Mouse (Mus musculus) thymus, adult 18-20 months (tissue): ENCODE measurements at regions not wholly inside any gene's neighbourhood (a gene's known extent, or its start where the extent isn't known, plus 50 kb on each side); places are given as distances from the start of the nearest gene placed in this dataset.
A peak's percentile ranks its signal among the peaks of the same experiment; 100 is the strongest.

ENCODE experiments used
- DNase-seq, 2 experiments: peaks; one replicate each; pipeline ENCODE4 v3.0.0; 2022; ENCODE audit warnings: mixed read lengths in 2 of 2

GRCm38 (mm10) chr3:151182132-151182531, 255.6 kb upstream of the Adgrl4 start:
- no peak for DNase-seq

DNA sequence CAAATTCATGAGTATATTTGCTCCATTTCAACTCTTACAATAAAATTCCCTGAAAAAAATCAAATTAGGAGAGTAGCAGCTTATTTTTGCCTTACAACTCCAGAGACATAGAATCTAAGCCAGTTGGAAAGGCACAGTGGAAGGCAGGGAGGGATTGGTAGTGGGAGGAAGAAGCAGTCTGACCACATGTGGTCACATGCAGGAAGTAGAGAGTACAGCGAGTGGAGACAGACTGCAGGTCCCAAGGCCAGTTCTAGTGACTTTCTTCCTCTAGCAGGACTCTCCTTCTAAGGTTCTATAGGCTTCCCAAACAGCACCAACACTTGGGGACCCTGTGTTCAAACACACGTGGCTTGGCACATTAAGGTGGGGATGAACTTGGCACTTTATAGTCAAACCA, 245.6 kb upstream of the Adgrl4 start:
- no peak for DNase-seq

GRCm38 (mm10) chr3:151210978-151211377, 226.7 kb upstream of the Adgrl4 start:
- no peak for DNase-seq

DNA sequence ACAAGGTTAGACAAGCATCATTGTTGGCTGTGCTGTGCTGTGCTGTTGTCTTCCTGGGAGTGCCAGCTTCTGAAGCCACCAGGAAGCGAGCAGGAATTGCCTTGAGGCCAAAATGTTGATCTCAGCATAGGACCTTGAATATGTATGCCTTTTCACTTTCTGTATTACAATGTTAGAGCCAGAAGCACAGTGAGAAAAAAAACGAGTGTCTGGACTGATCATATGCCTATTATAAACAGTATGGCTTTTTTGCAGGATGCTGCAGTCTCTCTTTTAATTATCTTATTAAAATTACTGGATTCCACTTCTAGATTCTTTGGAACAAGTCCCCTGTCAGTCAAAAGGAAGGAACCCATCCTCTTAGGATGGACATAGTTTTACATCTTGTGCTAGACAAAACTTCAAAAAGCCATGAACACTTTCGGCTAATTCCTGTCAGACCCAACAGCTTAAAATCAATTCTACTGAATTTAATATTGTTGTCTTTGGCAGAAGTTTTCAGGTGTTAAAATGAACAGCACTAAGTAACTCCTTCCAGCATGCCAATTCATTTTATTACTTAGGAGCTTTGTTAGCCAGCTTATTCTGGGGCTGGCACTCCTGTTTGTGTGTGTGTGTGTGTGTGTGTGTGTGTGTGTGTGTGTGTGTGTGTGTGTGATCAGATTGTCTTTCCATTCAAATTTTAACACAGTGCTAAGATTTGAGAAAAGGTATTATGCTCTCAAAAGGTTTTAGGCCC, 220.8 kb upstream of the Adgrl4 start:
- no peak for DNase-seq

DNA sequence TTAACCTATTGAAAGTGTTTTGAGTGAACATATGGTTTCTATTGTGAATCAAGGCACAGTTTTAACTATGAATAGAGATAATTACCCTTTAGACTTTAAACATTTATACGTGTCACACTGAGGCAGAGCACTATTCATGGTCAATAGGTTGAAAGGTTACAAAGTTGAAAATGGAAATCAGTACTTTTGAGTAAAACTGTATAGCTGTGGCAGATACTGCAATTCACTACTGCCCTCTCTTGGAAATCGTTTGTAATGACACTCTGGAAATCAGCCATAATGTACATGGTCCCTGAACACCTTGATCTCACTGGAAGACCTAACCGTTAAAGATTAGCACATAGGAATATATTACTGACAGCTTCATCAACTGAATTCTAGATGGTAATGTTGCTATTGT, 215.3 kb upstream of the Adgrl4 start:
- no peak for DNase-seq

DNA sequence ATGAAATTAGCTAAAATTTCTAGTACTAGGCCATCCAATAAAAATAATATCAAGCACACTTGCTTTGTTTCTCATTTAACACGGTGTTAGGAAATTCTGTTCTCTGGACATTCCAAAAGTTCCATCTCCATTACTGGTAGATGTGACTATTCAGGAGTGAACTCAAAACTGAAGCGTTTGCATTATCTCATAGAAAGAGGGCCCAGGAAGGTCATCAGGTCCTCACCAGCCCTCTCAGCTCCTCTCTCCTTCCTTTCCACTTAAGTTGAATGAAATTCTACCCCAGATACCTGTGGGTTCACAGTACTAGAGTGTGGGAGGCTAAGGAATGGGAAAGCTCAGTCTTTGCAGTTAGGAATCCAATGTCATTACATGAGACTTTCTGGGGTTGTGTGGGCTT, 185.2 kb upstream of the Adgrl4 start:
- DNase-seq: no peak

GRCm38 (mm10) chr3:151262821-151263220, 174.9 kb upstream of the Adgrl4 start:
- DNase-seq: no peak

DNA sequence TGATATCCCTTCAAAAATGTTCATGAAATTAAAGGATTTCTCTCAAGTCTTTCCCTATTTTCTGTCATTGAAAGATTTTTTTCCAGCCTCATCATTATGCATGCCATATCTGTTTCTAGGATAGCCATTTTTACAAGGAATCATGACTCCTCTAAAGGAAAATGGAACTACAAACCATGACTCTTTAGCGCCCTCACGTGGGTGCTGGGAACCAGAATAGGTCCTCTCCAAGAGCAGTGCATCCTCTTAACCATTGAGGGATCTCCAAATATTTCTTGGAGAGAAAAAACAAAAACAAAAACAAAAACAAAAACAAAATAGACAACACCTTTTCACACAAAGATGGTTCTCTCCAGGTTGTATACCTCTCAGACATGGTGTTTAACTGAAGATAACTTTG, 172.0 kb upstream of the Adgrl4 start:
- DNase-seq: no peak

DNA sequence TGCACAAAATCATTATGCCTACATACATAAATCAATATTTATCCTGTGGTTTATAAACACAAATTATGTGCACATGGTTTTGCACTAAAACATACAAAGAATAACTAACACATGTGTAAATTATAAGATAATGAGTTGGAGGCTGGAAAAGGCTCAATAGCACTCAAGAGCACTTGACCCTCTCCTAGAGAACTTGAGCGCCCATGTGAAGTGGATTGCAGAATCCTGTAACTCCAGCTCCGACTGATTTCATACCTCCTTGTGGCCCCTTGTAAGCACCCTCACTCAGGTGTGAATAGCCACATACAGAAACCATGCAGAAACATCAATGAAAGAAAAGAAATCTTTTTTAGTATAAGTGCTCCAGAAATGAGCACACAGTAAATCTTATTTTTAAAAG, 168.2 kb upstream of the Adgrl4 start:
- no peak for DNase-seq

GRCm38 (mm10) chr3:151283829-151284228, 153.9 kb upstream of the Adgrl4 start:
- DNase-seq: no peak

DNA sequence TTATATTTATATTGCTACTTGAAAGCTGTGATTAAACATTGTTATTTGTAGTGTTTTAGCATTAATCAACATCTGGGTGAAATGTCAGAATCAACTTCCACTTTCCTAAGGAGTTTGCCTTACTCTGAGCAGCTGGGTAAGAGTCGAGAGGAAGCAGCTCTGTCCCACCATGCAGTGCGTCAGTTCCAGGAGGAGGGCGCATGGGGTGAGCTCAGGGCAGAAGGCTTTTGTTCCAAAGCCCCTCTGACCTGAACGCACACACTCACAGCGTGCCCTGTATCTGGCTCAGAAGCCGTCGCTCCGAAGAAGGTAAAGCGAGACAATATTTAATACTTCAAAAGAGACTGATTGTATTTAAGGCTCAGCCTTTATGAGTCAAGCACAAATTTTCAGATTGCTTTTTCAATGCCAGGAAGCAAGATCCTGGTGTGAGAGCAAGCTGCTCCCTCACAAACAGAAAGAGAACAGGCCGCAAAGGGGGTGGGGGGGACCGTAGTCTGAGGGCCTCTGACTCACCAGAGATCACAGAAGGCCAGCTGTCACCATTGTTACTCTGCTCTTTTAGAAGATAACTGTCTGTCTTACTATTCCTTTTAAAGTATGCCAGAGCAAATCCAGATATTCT, 143.6 kb upstream of the Adgrl4 start:
- peak; percentile 3 to 5 for DNase-seq

DNA sequence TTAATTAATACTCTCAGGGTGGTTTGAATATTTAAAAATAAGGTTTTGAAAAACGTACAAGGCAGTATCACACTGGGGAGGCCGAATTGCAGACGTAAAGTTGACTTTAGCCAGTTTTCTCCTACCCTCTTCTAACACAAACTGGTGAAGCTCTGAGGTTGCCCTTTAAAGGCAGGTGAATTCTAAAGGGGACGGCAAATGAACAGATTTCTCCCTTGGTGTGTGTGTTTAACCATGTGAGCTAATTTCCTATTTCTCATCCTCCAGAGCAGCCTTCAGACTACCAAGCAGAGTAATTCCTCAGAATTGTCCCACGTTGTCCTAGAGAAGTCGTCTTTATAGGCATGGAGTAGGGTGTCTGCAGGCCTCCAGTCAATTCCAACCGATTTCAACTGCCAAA, 143.1 kb upstream of the Adgrl4 start:
- no peak for DNase-seq

- DNase-seq: no peak
These were observed 142.7 kb upstream of the Adgrl4 start for GRCm38 (mm10) chr3:151295027-151295426.

DNA sequence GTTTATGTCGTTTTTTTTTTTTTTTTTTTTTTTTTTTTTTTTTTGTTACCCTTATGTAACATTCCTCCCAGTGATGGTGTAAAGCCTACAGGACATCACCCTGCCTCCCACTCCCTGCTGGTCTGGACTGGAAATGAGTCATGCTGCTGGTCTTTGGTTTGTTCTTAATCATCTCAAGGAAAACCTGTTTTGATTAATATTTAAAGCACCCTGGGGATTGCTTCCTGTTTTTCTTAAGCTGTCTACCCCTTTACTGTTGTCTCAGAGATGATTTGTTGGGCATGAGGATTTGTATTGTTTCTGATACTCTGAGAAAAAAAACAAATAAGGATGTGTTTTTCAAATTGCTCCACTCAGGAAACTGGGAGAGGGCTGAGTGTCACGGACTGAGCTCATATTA, 139.4 kb upstream of the Adgrl4 start:
- DNase-seq: no peak

DNA sequence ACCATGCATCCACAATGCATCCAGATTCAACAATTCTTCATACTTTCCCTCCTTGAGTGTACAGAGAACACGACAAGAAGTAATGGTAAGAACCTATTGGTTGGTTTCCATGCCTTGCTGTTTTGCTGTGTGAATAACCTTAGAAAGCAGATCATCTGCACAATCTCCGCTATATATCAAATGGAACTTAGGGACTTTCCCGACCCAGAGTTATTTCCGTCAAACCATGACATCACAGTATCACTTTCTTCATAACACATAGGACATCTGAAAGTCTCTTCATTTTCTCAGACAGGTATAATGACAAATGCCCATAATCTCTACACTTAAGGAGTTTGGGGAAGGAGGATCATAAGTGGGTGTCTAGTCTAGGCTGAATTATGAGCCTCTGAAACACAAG, 132.3 kb upstream of the Adgrl4 start:
- no peak for DNase-seq

GRCm38 (mm10) chr3:151307975-151308374, 129.7 kb upstream of the Adgrl4 start:
- no peak for DNase-seq

- no peak for DNase-seq
These were observed 113.9 kb upstream of the Adgrl4 start for GRCm38 (mm10) chr3:151323835-151324234.

- DNase-seq: no peak
These were observed 107.9 kb upstream of the Adgrl4 start for GRCm38 (mm10) chr3:151329801-151330200.

- no peak for DNase-seq
These were observed 105.8 kb upstream of the Adgrl4 start for GRCm38 (mm10) chr3:151331906-151332305.

DNA sequence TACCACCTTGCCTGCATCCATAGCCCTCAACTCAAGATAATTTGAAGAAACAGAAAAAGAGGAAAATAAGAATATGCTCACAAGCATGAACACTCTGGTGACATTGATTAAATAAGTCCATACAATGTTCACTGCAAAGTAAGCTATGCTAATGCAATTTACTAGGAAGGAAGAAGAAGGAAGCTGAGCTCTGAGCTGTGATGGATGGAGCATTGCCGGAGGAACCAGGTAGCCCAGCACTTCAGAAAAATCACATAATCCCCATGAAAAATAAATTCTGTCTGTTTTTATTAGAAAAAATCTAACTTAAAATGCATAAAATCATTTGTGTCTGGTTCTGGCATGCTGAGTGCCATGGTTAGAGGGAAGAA, 105.4 kb upstream of the Adgrl4 start:
- DNase-seq: no peak

DNA sequence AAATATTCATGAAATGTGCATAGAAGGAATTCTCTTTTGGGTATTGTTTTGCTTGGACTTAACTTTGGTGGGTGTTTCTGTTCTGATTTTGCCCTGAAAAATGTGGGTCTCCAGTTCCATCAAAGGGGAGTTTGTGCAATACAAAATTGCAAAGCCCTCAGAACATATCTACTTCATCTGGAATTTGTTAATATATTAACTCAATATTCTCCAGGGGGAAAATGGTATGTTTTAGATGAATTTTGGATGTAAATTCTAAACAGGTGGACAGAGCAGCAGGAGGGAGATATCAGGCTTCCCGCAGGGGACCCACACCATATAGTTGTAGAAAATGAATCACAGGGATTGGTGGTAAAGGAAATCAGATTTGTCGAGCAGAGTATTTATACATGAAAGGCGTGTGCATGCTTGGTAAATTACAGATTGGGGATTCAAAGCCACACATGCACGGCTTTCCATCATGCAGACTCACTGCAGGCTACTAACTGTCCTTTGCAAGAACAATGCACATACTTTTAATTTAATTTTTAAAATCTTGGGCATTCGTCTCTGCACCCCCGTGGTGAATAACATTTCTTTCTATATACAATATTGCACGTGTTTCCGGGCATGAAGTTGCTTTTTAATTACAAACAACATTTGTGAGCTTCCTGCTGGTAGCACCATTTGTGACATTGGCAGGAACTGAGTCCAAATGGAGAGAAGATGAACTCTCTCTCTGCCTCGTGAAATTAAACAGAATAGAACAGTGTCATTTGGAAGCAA, 104.8 kb upstream of the Adgrl4 start:
- DNase-seq: no peak

DNA sequence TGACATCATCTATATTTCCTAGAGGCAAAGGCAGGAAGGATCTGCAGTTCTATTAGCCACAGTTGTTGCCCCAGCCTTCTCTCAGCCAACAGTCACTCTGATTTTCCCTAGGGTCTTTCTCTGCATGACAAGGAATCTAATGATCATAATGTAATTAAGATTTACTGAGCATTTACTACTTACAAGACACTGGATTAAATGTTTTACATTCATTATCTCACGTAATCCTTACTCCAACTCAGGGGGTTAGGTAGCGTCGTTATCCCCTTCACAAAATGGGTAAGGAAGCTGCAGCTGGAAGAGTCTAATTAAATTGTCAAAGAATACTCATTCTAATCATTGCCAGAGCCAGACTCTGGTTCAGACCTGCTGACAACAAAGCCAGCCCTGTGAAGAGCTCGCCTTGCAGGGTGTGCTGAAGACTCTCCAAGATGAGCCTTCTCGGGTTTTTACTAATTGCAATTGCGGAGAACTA, 103.8 kb upstream of the Adgrl4 start:
- no peak for DNase-seq

GRCm38 (mm10) chr3:151351481-151352090, 86.1 kb upstream of the Adgrl4 start:
- DNase-seq: no peak

DNA sequence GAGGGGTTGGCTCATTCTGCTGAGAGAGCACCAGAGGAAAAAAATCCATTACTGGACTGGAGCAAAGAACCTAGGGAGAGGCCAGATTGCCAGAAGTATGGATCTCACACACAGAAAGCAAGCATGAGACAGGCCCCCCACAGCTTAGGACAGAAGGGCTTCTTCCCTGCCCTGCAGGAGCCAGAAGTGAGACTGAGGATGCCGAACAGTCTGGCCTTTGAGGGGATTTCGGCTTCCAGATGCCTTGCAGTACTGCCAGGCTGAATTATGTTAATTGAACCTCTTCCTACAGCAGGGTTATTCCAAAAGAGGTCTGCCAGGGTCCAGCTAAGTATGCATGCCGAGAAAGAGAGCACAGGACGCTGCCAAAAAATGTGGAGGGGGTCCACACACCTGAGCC, 71.4 kb upstream of the Adgrl4 start:
- no peak for DNase-seq
